Mouse (Mus musculus) limb, embryonic 15.5 days (tissue): ENCODE measurements around the gene Prkag1. TPM values are rescaled to one million over a fixed set of nuclear protein-coding genes. Genes with fewer than 3 reads are reported as not detected.

Experiments
- ATAC-seq: fragments of 200-750 bp; cut with Nextera tagmentation; 2 replicates; pipeline ENCODE4 v1.8.0; 2017; ENCODE audit warnings: low read depth, moderate TSS enrichment; ENCODE audit not compliant: insufficient number of reproducible peaks, low FRiP score, low TSS enrichment
- H3K27ac ChIP-seq: fragments of 300-500 bp; sonication (generic); 2 replicates; pipeline ENCODE4 v1.5.1; 2015; ENCODE audit warnings: moderate library complexity, mild to moderate bottlenecking, inconsistent platforms
- H3K27me3 ChIP-seq: fragments of 300-500 bp; sonication (generic); 2 replicates; pipeline ENCODE4 v1.6.1; 2015; ENCODE audit warnings: inconsistent platforms
- H3K36me3 ChIP-seq: fragments of 300-500 bp; sonication (generic); 2 replicates; pipeline ENCODE4 v1.6.1; 2015; ENCODE audit warnings: inconsistent platforms
- H3K4me1 ChIP-seq: fragments of 300-500 bp; sonication (generic); 2 replicates; pipeline ENCODE4 v1.6.1; 2015; ENCODE audit warnings: inconsistent platforms
- H3K4me2 ChIP-seq: fragments of 300-500 bp; sonication (generic); 2 replicates; pipeline ENCODE4 v1.6.1; 2015; ENCODE audit warnings: mild to moderate bottlenecking, inconsistent platforms
- H3K4me3 ChIP-seq: fragments of 300-500 bp; sonication (generic); 2 replicates; pipeline ENCODE4 v1.5.1; 2015; ENCODE audit warnings: mild to moderate bottlenecking, inconsistent platforms
- H3K9ac ChIP-seq: fragments of 300-500 bp; sonication (generic); 2 replicates; pipeline ENCODE4 v1.6.1; 2015; ENCODE audit warnings: inconsistent platforms
- H3K9me3 ChIP-seq: fragments of 300-500 bp; sonication (generic); 2 replicates; pipeline ENCODE4 v1.6.1; 2016; ENCODE audit warnings: inconsistent platforms
- WGBS: fragments of 180-500 bp; shearing (Covaris S2); methylation state at CpG from one replicate; pipeline ENCODE4 v1.1.7; 2015; 5-methylcytosine and 5-hydroxymethylcytosine counted together
- polyA plus RNA-seq: library from polyadenylated mRNA; unstranded; fragments of >200 nt; fragmentation: Nextera tagmentation; extraction: Ambion mirVana; gene quantifications from 2 replicates; pipeline ENCODE4 v1.2.1, GENCODE M21; 2015

Gene Prkag1
- polyA plus RNA-seq, 1 experiment from 2014 or later, result 94.3 TPM

GRCm38 (mm10) chr15:98809390-98809789 is 21.9 kb downstream of the Prkag1 start, which contains the start of gene Ddn:
Gene Ddn, minus strand, starts transcription at chr15:98809490.
- Histone ChIP-seq H3K9me3 (no peaks in the 10 kb centered on the region), H3K4me1 (peaks cover 40% of the 10 kb centered on the region), H3K27me3 (peaks cover 70% of the 10 kb centered on the region), H3K4me2 (peak within 1 kb of the TSS; percentile 73), H3K9ac (no peak within 1 kb of the TSS), H3K36me3 (peaks cover 37% of the 10 kb centered on the region), H3K27ac (no peak within 1 kb of the TSS), H3K4me3 (peak within 1 kb of the TSS; percentile 45)
- no peak for ATAC-seq
- 48% methylated on average over 3 of the region's 3 CpGs for WGBS

- peaks cover 77% of the 10 kb centered on the region for H3K27me3 ChIP-seq
- peak overlapping the region; percentile 45; the same call in 1 of the 2 replicates for H3K4me3 ChIP-seq
- H3K4me1 ChIP-seq, result peaks cover 42% of the 10 kb centered on the region
- no peaks in the 10 kb centered on the region for H3K9me3 ChIP-seq
- no peak for ATAC-seq
- H3K4me2 ChIP-seq, result peak overlapping the region; percentile 73; the same call in 1 of the 2 replicates
- H3K9ac ChIP-seq, result no peak overlapping the region
- H3K36me3 ChIP-seq, result peaks cover 30% of the 10 kb centered on the region
- H3K27ac ChIP-seq, result no peak overlapping the region
- 9% methylated on average over 6 of the region's 6 CpGs for WGBS
Measured at GRCm38 (mm10) chr15:98808651-98809134, 22.6 kb downstream of the Prkag1 start.

GRCm38 (mm10) chr15:98807895-98808650 is 23.2 kb downstream of the Prkag1 start:
- 1% methylated on average over 30 of the region's 34 CpGs for WGBS
- Histone ChIP-seq H3K27me3 (peaks cover 83% of the 10 kb centered on the region), H3K4me2 (peak overlapping the region; percentile 73), H3K9me3 (no peaks in the 10 kb centered on the region), H3K4me1 (peaks cover 42% of the 10 kb centered on the region), H3K9ac (no peak overlapping the region), H3K27ac (no peak overlapping the region), H3K36me3 (peaks cover 24% of the 10 kb centered on the region), H3K4me3 (peak overlapping the region; percentile 45)
- no peak for ATAC-seq

GRCm38 (mm10) chr15:98806809-98807770 is 24.2 kb downstream of the Prkag1 start:
- peaks cover 15% of the 10 kb centered on the region; the same call in 1 of the 2 replicates for H3K36me3 ChIP-seq
- H3K9ac ChIP-seq, result peak overlapping the region; percentile 20; the same call in 1 of the 2 replicates
- no peak overlapping the region for H3K27ac ChIP-seq
- H3K4me3 ChIP-seq, result peak overlapping the region; percentile 45
- H3K4me1 ChIP-seq, result peaks cover 42% of the 10 kb centered on the region
- under 1% methylated on average over 57 of the region's 58 CpGs for WGBS
- H3K4me2 ChIP-seq, result peak overlapping the region; percentile 73
- peaks cover 93% of the 10 kb centered on the region for H3K27me3 ChIP-seq
- no peaks in the 10 kb centered on the region for H3K9me3 ChIP-seq
- no peak for ATAC-seq

- Histone ChIP-seq H3K27ac (no peak overlapping the region), H3K27me3 (peaks cover 100% of the 10 kb centered on the region), H3K36me3 (peaks cover 7% of the 10 kb centered on the region; the same call in 1 of the 2 replicates), H3K4me1 (peaks cover 42% of the 10 kb centered on the region), H3K4me3 (peak overlapping the region; percentile 45), H3K4me2 (peak overlapping the region; percentile 89), H3K9ac (no peak overlapping the region), H3K9me3 (no peaks in the 10 kb centered on the region)
- no peak for ATAC-seq
- 15% methylated on average over 30 of the region's 30 CpGs for WGBS
Measured at GRCm38 (mm10) chr15:98806071-98806808, 25.1 kb downstream of the Prkag1 start.

- peaks cover 42% of the 10 kb centered on the region for H3K4me1 ChIP-seq
- ATAC-seq, result no peak
Measured at GRCm38 (mm10) chr15:98805324-98806040, 25.8 kb downstream of the Prkag1 start.

GRCm38 (mm10) chr15:98804054-98804453 is 27.3 kb downstream of the Prkag1 start:
- Histone ChIP-seq H3K36me3 (no peaks in the 10 kb centered on the region), H3K9ac (no peak overlapping the region), H3K4me1 (peaks cover 42% of the 10 kb centered on the region), H3K27me3 (peaks cover 100% of the 10 kb centered on the region), H3K27ac (no peak overlapping the region), H3K4me3 (peak overlapping the region; percentile 22), H3K4me2 (peak overlapping the region; percentile 37), H3K9me3 (no peaks in the 10 kb centered on the region)
- ATAC-seq, result no peak
- WGBS, result under 1% methylated on average over 32 of the region's 32 CpGs

More at GRCm38 (mm10) chr15:98805324-98806040, 25.8 kb downstream of the Prkag1 start:
- Histone ChIP-seq H3K4me3 (peak overlapping the region; percentile 45), H3K9ac (peak overlapping the region; percentile 31), H3K27ac (no peak overlapping the region), H3K27me3 (peaks cover 100% of the 10 kb centered on the region), H3K9me3 (no peaks in the 10 kb centered on the region), H3K36me3 (no peaks in the 10 kb centered on the region), H3K4me2 (peak overlapping the region; percentile 89)
- under 1% methylated on average over 64 of the region's 64 CpGs for WGBS

- H3K36me3 ChIP-seq, result no peaks in the 10 kb centered on the region
- ATAC-seq, result no peak
Measured at GRCm38 (mm10) chr15:98802926-98803325, 28.4 kb downstream of the Prkag1 start.

GRCm38 (mm10) chr15:98799396-98799795 is 31.9 kb downstream of the Prkag1 start:
- H3K4me1 ChIP-seq, result peaks cover 14% of the 10 kb centered on the region
- ATAC-seq, result no peak
- H3K27me3 ChIP-seq, result peaks cover 99% of the 10 kb centered on the region
- no peaks in the 10 kb centered on the region for H3K9me3 ChIP-seq
- H3K4me3 ChIP-seq, result no peak overlapping the region
- no peaks in the 10 kb centered on the region for H3K36me3 ChIP-seq
- H3K27ac ChIP-seq, result no peak overlapping the region
- WGBS, result 13% methylated on average over 12 of the region's 12 CpGs
- no peak overlapping the region for H3K9ac ChIP-seq
- no peak overlapping the region for H3K4me2 ChIP-seq

More at GRCm38 (mm10) chr15:98802926-98803325, 28.4 kb downstream of the Prkag1 start:
- no peak overlapping the region for H3K4me2 ChIP-seq
- 6% methylated on average over 8 of the region's 8 CpGs for WGBS
- no peak overlapping the region for H3K9ac ChIP-seq
- H3K4me3 ChIP-seq, result no peak overlapping the region
- peaks cover 36% of the 10 kb centered on the region for H3K4me1 ChIP-seq
- no peaks in the 10 kb centered on the region for H3K9me3 ChIP-seq
- no peak overlapping the region for H3K27ac ChIP-seq
- peaks cover 100% of the 10 kb centered on the region for H3K27me3 ChIP-seq

- no peak overlapping the region for H3K9ac ChIP-seq
- no peak overlapping the region for H3K27ac ChIP-seq
- WGBS, result 49% methylated on average over 3 of the region's 3 CpGs
- H3K4me3 ChIP-seq, result no peak overlapping the region
- peaks cover 12% of the 10 kb centered on the region for H3K4me1 ChIP-seq
- H3K9me3 ChIP-seq, result no peaks in the 10 kb centered on the region
- peaks cover 99% of the 10 kb centered on the region for H3K27me3 ChIP-seq
- no peaks in the 10 kb centered on the region for H3K36me3 ChIP-seq
- H3K4me2 ChIP-seq, result no peak overlapping the region
- ATAC-seq, result no peak
Measured at GRCm38 (mm10) chr15:98798903-98799302, 32.4 kb downstream of the Prkag1 start.
